Mouse (Mus musculus) heart, postnatal 10 days (tissue): Measurements from ENCODE around the gene Prkag3. TPM values are rescaled to one million over a fixed set of nuclear protein-coding genes. Genes with fewer than 3 reads are reported as not detected.

Experiments
- DNase-seq, 2 experiments: peaks; one replicate each; pipeline ENCODE4 v3.0.0; 2021
- intact Hi-C: fragments of 180-260 bp; cut with DNase I; formaldehyde crosslinking; loops from one replicate; pipeline ENCODE4 v1.15.1; 2025
- total RNA-seq, 2 experiments: library from RNA; stranded (reverse); gene quantifications; 2 replicates each; pipeline ENCODE4 v1.2.3; 2021

Prkag3 gene
- total RNA-seq, 2 experiments from 2014 or later, result 1.7 to 2.1 TPM

DNA sequence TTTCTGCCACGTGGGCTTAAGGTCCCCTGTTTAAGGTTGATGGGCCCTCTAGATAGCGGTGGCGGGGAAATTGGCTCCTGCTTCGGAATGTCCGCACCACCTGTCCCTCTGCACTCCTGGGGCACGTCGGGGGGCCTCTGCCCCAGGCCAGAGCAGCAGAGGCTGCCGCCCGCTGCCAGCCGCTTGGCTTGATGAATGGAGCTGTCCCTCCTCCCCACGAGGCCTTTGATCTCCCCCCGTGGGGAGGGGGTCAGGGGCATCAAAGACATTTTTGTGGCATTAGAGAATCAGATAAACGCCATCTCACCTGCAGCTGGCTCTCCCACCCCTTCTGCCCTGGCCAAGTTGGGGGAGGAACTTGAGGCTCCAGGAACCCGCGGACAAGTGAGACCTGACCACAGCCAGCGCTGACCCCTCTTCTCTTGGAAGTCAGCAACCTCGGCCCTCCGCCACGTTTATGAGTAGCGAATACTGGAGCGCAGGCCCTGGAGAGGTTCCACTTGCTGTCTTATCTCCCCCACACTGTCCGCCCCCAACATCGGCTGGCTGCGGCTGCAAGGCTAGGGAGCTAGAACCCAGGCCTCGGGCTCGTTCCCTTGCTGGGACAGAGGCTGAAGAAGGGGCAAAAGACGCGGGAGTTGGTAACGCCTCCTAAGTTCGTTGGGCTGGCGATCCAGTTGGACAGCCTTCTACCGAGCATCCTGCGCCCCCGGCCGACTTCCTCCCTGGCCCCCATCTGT, 21.9 kb upstream of the Prkag3 start:
- intact Hi-C loops, result no loop called here
- no peak for DNase-seq

DNA sequence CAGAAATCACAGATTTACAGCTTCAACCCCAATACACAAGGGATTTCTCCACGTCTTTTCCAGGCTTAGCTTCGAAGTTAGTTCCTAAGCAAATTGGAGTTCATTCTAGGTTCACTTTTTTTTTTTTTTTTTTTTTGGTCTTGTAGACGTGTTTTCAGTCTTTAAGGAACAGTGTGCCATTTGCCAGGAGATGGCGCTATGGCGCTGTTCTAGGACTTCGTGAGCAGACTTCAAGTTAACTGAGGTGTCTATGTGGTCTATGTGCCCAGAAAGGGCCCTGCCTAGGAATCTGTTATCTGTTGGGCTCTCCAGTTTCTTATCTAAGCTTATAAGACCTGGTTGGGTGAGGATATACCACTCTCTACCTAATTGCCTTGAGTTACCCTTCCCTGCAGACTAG, 14.1 kb upstream of the Prkag3 start:
- DNase-seq, result peak; percentile 71 to 85
- intact Hi-C loops, result loop anchor here (1.0 kb wide), 1 partner anchor 45 kb away; no protein-coding TSS in a partner anchor

DNA sequence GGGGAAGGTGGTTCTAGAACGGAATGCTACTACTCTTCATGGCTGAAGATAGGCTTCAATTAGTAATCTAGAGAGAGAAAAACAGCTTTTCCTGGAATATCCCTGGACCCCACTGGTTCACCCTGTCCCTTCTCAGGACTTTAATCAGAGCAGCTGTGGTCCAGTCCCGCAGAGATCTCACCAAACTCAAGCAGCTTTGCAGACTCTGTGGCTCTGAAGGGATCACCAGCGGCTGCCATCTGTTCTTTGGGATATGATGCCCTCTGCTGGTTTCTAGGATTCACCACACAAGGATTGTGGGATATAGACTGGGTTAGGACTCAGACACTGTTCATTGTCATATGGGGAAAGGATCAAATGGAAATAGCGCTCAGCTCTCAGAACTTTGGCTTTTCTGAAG, 10.8 kb upstream of the Prkag3 start:
- intact Hi-C loops, result loop anchor here (1.0 to 5.0 kb wide), 2 partner anchors 115 to 297 kb away; no protein-coding TSS in a partner anchor
- peak; percentile 72 to 75 for DNase-seq

- intact Hi-C loops, result no loop called here
- DNase-seq, result no peak
These were observed 5.3 kb upstream of the Prkag3 start for GRCm38 (mm10) chr1:74754175-74754785.

- no peak for DNase-seq
- intact Hi-C loops, result no loop called here
These were observed 4.4 kb upstream of the Prkag3 start for GRCm38 (mm10) chr1:74753266-74753974.

DNA sequence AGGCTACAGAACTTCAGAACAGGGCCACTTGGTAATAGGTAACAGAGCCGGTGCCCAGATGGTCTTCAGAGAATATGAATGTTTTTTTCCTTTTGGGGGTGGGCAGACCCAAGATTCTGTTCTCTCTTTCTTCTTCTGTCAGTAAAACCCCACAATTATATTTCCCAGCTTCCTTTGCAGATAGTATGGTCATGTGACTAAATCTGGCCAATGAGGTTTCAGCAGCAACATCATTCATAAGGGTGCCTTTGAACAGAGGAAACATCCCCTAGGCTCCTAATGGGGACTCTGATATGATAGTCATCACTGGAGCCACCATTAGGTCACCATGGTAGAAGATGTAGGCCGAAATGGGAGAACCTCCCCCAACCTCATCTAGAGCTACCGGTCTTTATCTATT, 3.8 kb upstream of the Prkag3 start:
- intact Hi-C loops, result no loop called here
- no peak for DNase-seq

GRCm38 (mm10) chr1:74752150-74752549, 3.1 kb upstream of the Prkag3 start:
- DNase-seq, result no peak
- intact Hi-C loops, result no loop called here

GRCm38 (mm10) chr1:74750683-74751082, 1.7 kb upstream of the Prkag3 start:
- peak in 1 of 2 experiments; percentile 34 for DNase-seq
- intact Hi-C loops, result no loop called here

- intact Hi-C loops, result no loop called here
These were observed 280 bp upstream of the Prkag3 start for GRCm38 (mm10) chr1:74749301-74749700.

DNA sequence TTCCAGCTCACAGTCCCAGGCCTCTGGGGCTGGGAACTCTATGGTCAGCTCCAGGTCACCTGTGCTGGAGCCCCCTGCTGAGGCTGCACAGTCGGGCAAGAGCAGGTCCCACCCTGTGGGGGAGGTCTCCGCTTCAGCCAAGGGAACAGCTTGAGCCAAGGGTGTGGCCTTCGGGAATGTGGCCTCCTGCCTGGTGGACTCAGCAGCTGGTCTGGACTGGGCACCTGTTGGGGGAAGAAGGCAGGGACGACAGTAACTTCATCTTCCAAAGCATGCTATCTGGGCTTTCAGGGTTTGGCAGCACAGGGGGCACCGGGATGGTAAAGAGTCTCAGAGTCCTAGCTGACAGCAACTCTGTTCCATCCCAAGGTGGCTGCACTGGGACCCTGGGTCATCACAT, 1.7 kb downstream of the Prkag3 start:
- DNase-seq, result no peak
- intact Hi-C loops, result no loop called here

More at GRCm38 (mm10) chr1:74749301-74749700, 280 bp upstream of the Prkag3 start:
- peak; percentile 85 to 86 for DNase-seq

DNA sequence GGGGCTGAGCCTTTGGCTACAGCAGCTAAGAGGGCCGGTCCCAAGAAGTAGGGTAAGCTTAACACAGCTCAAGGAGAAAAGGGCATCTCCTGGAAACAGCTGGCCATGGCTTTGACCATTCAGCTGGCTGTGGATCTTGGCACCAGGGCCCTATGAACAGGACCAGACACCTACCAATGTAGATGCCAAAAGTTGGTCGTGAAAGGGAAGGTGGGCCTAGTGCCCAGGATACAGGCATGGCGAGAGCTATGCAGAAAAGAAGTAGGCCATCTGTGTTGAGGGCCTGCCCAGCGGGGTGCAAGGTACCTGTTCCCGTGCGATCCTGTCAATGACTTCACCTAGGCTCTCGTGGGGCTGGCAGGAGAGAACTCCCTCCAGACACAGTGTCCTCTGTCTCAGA, 8.2 kb downstream of the Prkag3 start:
- DNase-seq, result peak; percentile 50 to 58
- intact Hi-C loops, result no loop called here

- intact Hi-C loops, result no loop called here
- DNase-seq, result peak; percentile 24 to 26
These were observed 11.5 kb downstream of the Prkag3 start for GRCm38 (mm10) chr1:74737500-74737899.

- no peak for DNase-seq
- intact Hi-C loops, result no loop called here
These were observed 12.0 kb downstream of the Prkag3 start for GRCm38 (mm10) chr1:74736977-74737376.

DNA sequence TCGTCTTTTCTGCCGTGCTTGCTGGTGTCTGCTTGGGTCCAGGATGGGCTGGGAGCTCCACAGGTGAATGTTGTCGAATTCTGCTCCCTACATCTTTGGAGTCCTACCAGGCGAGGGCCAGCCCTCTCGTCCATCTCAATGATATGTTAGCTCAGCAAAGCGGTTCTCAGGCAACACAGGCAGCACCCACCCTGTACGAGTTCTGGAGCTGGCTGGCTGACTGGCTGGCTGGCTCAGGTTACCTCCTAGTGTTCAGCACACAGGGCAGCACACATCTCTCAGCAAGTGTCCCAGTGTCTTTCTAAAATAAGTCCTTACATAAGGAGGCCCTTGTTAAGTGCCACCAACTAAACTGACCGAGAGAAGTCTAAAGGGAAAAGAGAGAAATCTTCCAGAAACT, 20.6 kb downstream of the Prkag3 start:
- no peak for DNase-seq
- intact Hi-C loops, result no loop called here

DNA sequence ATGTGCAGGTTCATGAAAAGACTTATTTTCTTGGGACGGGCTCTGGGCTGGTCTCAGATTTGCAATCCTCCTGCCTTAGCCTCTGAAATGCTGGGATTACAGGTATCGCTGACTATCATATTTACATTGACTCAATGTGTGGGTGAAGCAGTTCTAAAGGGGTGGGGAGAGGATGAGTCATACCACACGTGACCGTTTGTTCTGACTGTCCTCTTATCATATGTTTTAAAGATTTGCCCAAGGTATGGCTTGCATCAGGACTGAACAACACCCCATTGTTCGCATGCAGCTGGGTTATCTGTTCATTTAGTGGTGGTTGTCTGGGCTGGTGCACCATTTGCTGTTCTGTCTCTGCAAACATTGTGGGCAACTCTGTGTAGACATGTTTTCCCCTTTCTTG, 22.3 kb downstream of the Prkag3 start:
- intact Hi-C loops, result no loop called here
- no peak for DNase-seq

DNA sequence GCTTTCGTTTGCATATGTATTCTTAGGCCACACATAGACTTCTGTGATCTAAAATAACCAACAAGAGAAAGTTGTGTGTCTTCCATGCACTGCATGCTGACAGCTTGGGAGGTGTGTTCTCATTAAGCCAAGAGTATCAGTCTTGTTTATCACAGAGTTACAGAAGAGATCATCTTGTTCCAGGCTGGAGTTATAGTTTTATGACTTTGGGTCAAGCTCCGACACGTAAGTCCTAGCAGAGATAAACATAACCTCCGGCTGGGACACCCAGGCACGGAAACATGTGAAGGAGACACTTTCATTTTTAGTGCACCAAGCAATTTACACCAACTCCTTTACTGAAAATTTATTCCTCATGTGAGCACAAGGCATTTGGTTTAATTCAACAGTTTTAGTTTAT, 22.9 kb downstream of the Prkag3 start:
- intact Hi-C loops, result no loop called here
- no peak for DNase-seq

GRCm38 (mm10) chr1:74723748-74724147, 25.3 kb downstream of the Prkag3 start:
- intact Hi-C loops, result no loop called here
- DNase-seq, result peak in 1 of 2 experiments; percentile 36

DNA sequence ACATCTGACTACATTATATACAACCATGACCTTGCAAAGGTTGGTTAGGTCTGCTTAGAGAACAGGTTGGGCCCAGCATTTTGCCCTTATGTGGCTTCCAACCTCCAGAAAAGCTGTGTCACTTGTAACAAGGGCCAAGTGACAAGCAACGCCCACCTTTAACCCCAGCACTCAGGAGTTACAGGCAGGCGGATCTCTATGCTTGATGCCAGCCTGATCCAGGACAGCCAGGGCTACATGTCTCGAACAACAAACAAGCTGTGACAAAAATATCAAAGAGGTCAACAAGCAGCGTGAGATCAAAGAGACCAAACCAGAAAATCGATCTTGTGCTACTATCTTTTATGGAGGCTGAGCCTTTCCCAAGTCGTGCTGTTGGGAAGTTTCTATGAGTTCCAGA, 27.4 kb downstream of the Prkag3 start:
- intact Hi-C loops, result no loop called here
- DNase-seq, result no peak

- DNase-seq, result no peak
- intact Hi-C loops, result no loop called here
These were observed 29.7 kb downstream of the Prkag3 start for GRCm38 (mm10) chr1:74719281-74719680.

DNA sequence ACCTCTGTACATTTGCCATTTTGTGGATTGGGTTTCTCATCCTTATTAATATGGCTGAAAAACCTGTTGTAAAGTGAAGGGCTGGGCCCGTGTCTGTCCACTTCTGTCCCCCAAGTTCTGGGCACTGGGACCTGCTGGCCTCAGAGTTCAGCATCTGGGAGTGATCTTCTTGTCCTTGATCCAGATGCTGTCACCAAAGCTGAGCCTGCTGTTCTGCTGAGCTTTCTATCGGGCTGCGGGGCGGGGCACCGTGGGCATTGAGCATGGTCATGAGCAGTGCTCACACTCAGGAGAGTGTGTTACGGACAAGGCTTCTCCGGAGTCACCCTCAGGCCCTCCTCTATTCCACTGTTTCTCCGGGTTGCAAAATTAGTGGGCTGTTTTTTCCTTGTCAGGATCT, 30.9 kb downstream of the Prkag3 start:
- intact Hi-C loops, result no loop called here

DNA sequence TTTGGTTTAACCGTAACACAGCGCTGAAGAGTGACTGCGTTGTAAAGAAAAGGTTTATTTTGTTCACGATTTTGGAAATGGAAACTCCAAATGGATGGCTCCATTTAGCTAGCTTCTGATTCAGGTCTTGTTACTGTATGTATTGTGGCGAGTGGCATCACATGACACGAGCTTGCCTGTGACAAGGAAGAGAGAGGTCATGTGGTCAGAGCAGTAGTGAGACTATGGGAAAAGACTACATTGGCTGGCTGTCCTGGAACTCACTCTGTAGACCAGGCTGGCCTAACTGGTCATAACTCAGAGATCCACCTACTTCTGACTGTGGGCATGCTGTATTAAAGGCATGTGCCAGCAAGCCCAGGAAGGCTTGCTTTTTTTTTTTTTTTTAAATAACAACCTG, 33.1 kb downstream of the Prkag3 start:
- intact Hi-C loops, result no loop called here
- no peak for DNase-seq

More for the DNA sequence above, 30.9 kb downstream of the Prkag3 start:
- DNase-seq, result no peak

DNA sequence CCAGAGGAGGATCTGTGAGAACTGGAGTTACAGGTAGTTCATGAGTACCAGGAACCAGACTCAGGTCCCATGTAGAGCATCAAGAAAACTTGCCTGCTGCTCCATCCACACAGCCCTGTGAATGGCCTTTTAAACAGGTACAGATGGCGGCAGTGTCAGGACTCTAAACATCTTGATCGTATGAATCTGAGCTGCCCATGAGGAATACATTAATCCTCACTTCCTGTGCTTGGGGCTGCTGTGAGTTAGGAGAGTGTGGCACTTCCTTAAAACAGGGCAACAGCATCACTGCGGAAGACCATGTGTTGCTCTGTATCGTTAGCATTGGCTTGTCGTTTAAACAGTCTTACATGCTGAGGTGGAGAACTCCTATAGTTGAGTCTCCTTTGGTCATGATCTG, 33.6 kb downstream of the Prkag3 start:
- DNase-seq, result no peak
- intact Hi-C loops, result no loop called here
